Mouse (Mus musculus): Measurements from ENCODE around the gene 4930519P11Rik. TPM values are rescaled to one million over a fixed set of nuclear protein-coding genes. Genes with fewer than 3 reads are reported as not detected.

Gene 4930519P11Rik
- polyA plus RNA-seq, 1 experiment from 2014 or later: not detected

GRCm38 (mm10) chr2:154565562-154565961 is 47.7 kb downstream of the 4930519P11Rik start:
- Histone ChIP-seq H3K9me3 (ENCODE audit: control insufficient read depth, low read length) (no peaks in the 10 kb centered on the region), H3K36me3 (ENCODE audit: control insufficient read depth, insufficient read depth, low read length) (peaks cover 33% of the 10 kb centered on the region), H3K4me3 (ENCODE audit: control insufficient read depth in 1 of 2, insufficient read depth in 1 of 2, low read depth in 1 of 2, low read length in 2 of 2) (no peak overlapping the region), H3K27me3 (ENCODE audit: control insufficient read depth, insufficient read depth, low read length) (no peaks in the 10 kb centered on the region), H3K4me2 (ENCODE audit: low read length) (no peak overlapping the region), H3K4me1 (ENCODE audit: control insufficient read depth in 2 of 2, insufficient read depth in 2 of 2, low read length in 2 of 2) (peaks cover 19 to 33% of the 10 kb centered on the region in 2 experiments), H3K27ac (replicated peaks in 1 of 2; ENCODE audit: control insufficient read depth in 1 of 2, insufficient read depth in 1 of 2, low read depth in 2 of 2, low read length in 2 of 2) (no peak overlapping the region), H3K9ac (ENCODE audit: low read length) (no peak overlapping the region)
- ATAC-seq (ENCODE audit: insufficient number of reproducible peaks, insufficient read depth, low FRiP score, low read depth): no peak
- WGBS: 86% methylated on average over 3 of the region's 3 CpGs

GRCm38 (mm10) chr2:154563612-154564170 is 49.5 kb downstream of the 4930519P11Rik start:
- H3K27ac ChIP-seq (replicated peaks in 1 of 2; ENCODE audit: control insufficient read depth in 1 of 2, insufficient read depth in 1 of 2, low read depth in 2 of 2, low read length in 2 of 2): no peak overlapping the region
- H3K4me3 ChIP-seq (ENCODE audit: control insufficient read depth in 1 of 2, insufficient read depth in 1 of 2, low read depth in 1 of 2, low read length in 2 of 2): no peak overlapping the region
- peaks cover 13 to 27% of the 10 kb centered on the region in 2 experiments; a peak in 3 of 4 replicates for H3K4me1 ChIP-seq (ENCODE audit: control insufficient read depth in 2 of 2, insufficient read depth in 2 of 2, low read length in 2 of 2)
- no peak overlapping the region for H3K9ac ChIP-seq (ENCODE audit: low read length)
- H3K4me2 ChIP-seq (ENCODE audit: low read length): no peak overlapping the region
- peaks cover 39% of the 10 kb centered on the region for H3K36me3 ChIP-seq (ENCODE audit: control insufficient read depth, insufficient read depth, low read length)
- no peaks in the 10 kb centered on the region for H3K9me3 ChIP-seq (ENCODE audit: control insufficient read depth, low read length)
- ATAC-seq (ENCODE audit: insufficient number of reproducible peaks, insufficient read depth, low FRiP score, low read depth): no peak
- H3K27me3 ChIP-seq (ENCODE audit: control insufficient read depth, insufficient read depth, low read length): no peaks in the 10 kb centered on the region
- 88% methylated on average over 22 of the region's 22 CpGs for WGBS

Other genes starting within 250 kb of the 4930519P11Rik start
- gene Cdk5rap1, start 240.4 kb downstream of the 4930519P11Rik start, polyA plus RNA-seq (2014; fragmentation: Nextera tagmentation; extraction: Ambion mirVana): 10.1 and 14.4 TPM in 2 replicates
- gene Snta1, start 205.3 kb downstream of the 4930519P11Rik start, polyA plus RNA-seq (2014; fragmentation: Nextera tagmentation; extraction: Ambion mirVana): 23.7 and 26.9 TPM in 2 replicates
- 30.8 and 35.1 TPM in 2 replicates for gene Cbfa2t2, start 177.0 kb downstream of the 4930519P11Rik start, polyA plus RNA-seq (2014; fragmentation: Nextera tagmentation; extraction: Ambion mirVana)
- 0.42 and 0.50 TPM in 2 replicates for gene 1700003F12Rik, start 66.4 kb downstream of the 4930519P11Rik start, polyA plus RNA-seq (2014; fragmentation: Nextera tagmentation; extraction: Ambion mirVana)
- gene Actl10, start 61.7 kb downstream of the 4930519P11Rik start, polyA plus RNA-seq (2014; fragmentation: Nextera tagmentation; extraction: Ambion mirVana): 0.35 TPM in 1 of 2 replicates, not detected in the other
- 1.7 and 1.9 TPM in 2 replicates for gene Necab3, start 54.5 kb downstream of the 4930519P11Rik start, polyA plus RNA-seq (2014; fragmentation: Nextera tagmentation; extraction: Ambion mirVana)
- 7.2 and 8.6 TPM in 2 replicates for gene E2f1, start 43.5 kb downstream of the 4930519P11Rik start, polyA plus RNA-seq (2014; fragmentation: Nextera tagmentation; extraction: Ambion mirVana)
- 31.8 and 33.7 TPM in 2 replicates for gene Pxmp4, start 9.7 kb downstream of the 4930519P11Rik start, polyA plus RNA-seq (2014; fragmentation: Nextera tagmentation; extraction: Ambion mirVana)
- 0.70 and 1.1 TPM in 2 replicates for gene Zfp341, start 140 bp downstream of the 4930519P11Rik start, polyA plus RNA-seq (2014; fragmentation: Nextera tagmentation; extraction: Ambion mirVana)
- 13.0 and 16.6 TPM in 2 replicates for gene Chmp4b, start 38.3 kb upstream of the 4930519P11Rik start, polyA plus RNA-seq (2014; fragmentation: Nextera tagmentation; extraction: Ambion mirVana)
- gene Gm14214, start 156.6 kb upstream of the 4930519P11Rik start, polyA plus RNA-seq (2014; fragmentation: Nextera tagmentation; extraction: Ambion mirVana): not detected in 2 replicates
- 32.5 and 54.2 TPM in 2 replicates for gene Raly, start 177.7 kb upstream of the 4930519P11Rik start, polyA plus RNA-seq (2014; fragmentation: Nextera tagmentation; extraction: Ambion mirVana)
- gene a, start 178.0 kb upstream of the 4930519P11Rik start, polyA plus RNA-seq (2014; fragmentation: Nextera tagmentation; extraction: Ambion mirVana): not detected in 2 replicates